In genomic region chr2:3423841-3424578, GRCm38 (mm10) we compare ENCODE assay signal across 8 mouse cellular contexts. TPM values are rescaled to one million over a fixed set of nuclear protein-coding genes. Genes with fewer than 3 reads are reported as not detected.
DNase-seq lines count a peak whose midpoint lies in the region; ATAC-seq and TF ChIP-seq lines count a peak whose summit lies in the region.

Gene Dclre1c (plus strand): TSS chr2:3424131.

- TF ChIP-seq EP300 in CH12.LX (IDR thresholded peaks at IDR 0.05; ENCODE audit: low read length): peak; percentile 84
- no peak for TF ChIP-seq EP300 in heart, postnatal 0 days (IDR thresholded peaks at IDR 0.05; ENCODE audit: low read depth)

- no peak for TF ChIP-seq RAD21 in CH12.LX (IDR thresholded peaks at IDR 0.05; ENCODE audit: low read depth, low read length)

- H3K9ac ChIP-seq in CH12.LX (ENCODE audit: insufficient read depth, low read depth): peak within 1 kb of the TSS; percentile 34
- H3K9ac ChIP-seq in forebrain, embryonic 11.5 days (ENCODE audit: low read length): peak within 1 kb of the TSS; percentile 60
- peak within 1 kb of the TSS; percentile 63 for H3K9ac ChIP-seq in heart, postnatal 0 days (replicated peaks; ENCODE audit: low read depth, low read length)
- peak within 1 kb of the TSS; percentile 73 for H3K9ac ChIP-seq in liver, embryonic 16.5 days (ENCODE audit: low read depth, low read length)
- H3K9ac ChIP-seq in neural tube, embryonic 13.5 days: peak within 1 kb of the TSS; percentile 69

- peaks cover 9 to 20% of the 10 kb centered on the region in 2 experiments for H3K36me3 ChIP-seq in CH12.LX (replicated peaks in 1 of 2; ENCODE audit: control insufficient read depth in 1 of 2, insufficient read depth in 1 of 2, low read length in 1 of 2)
- H3K36me3 ChIP-seq in forebrain, embryonic 11.5 days (ENCODE audit: control insufficient read depth, insufficient read depth, low read length): no peaks in the 10 kb centered on the region
- H3K36me3 ChIP-seq in heart, postnatal 0 days (replicated peaks; ENCODE audit: control insufficient read depth, insufficient read depth, low read length): no peaks in the 10 kb centered on the region; the same call in 1 of the 2 replicates
- no peaks in the 10 kb centered on the region for H3K36me3 ChIP-seq in liver, embryonic 16.5 days (ENCODE audit: control insufficient read depth, insufficient read depth)
- no peaks in the 10 kb centered on the region for H3K36me3 ChIP-seq in neural tube, embryonic 13.5 days
- H3K36me3 ChIP-seq in testis, adult 2 months (ENCODE audit: control insufficient read depth, insufficient read depth, low read length): no peaks in the 10 kb centered on the region

- H3K9me3 ChIP-seq in CH12.LX (replicated peaks; ENCODE audit: low read length): no peaks in the 10 kb centered on the region
- H3K9me3 ChIP-seq in forebrain, embryonic 11.5 days (ENCODE audit: control insufficient read depth, low read length): no peaks in the 10 kb centered on the region
- H3K9me3 ChIP-seq in heart, postnatal 0 days (replicated peaks; ENCODE audit: control insufficient read depth, low read length): no peaks in the 10 kb centered on the region
- no peaks in the 10 kb centered on the region for H3K9me3 ChIP-seq in liver, embryonic 16.5 days (replicated peaks; ENCODE audit: control insufficient read depth, low read length)
- no peaks in the 10 kb centered on the region for H3K9me3 ChIP-seq in neural tube, embryonic 13.5 days

- H3K27me3 ChIP-seq in CH12.LX (replicated peaks): no peaks in the 10 kb centered on the region
- no peaks in the 10 kb centered on the region for H3K27me3 ChIP-seq in forebrain, embryonic 11.5 days (ENCODE audit: control insufficient read depth, insufficient read depth, low read length)
- H3K27me3 ChIP-seq in heart, postnatal 0 days (ENCODE audit: control insufficient read depth, insufficient read depth, low read length): no peaks in the 10 kb centered on the region
- H3K27me3 ChIP-seq in liver, embryonic 16.5 days (ENCODE audit: control insufficient read depth, insufficient read depth, low read depth, low read length): no peaks in the 10 kb centered on the region
- no peaks in the 10 kb centered on the region for H3K27me3 ChIP-seq in neural tube, embryonic 13.5 days
- H3K27me3 ChIP-seq in testis, adult 2 months (ENCODE audit: control insufficient read depth, insufficient read depth, low read length): no peaks in the 10 kb centered on the region

- H3K4me3 ChIP-seq in CH12.LX (replicated peaks in 1 of 3; ENCODE audit: low read depth in 2 of 3, low read length in 2 of 3, poor library complexity in 1 of 3): peak within 1 kb of the TSS; percentile 71 to 96 (median 95)
- peak within 1 kb of the TSS; percentile 65 for H3K4me3 ChIP-seq in forebrain, embryonic 11.5 days (ENCODE audit: low read depth, low read length)
- peak within 1 kb of the TSS; percentile 77 for H3K4me3 ChIP-seq in heart, postnatal 0 days (ENCODE audit: low read depth, low read length)
- H3K4me3 ChIP-seq in liver, embryonic 16.5 days (ENCODE audit: low read depth, low read length): peak within 1 kb of the TSS; percentile 87
- peak within 1 kb of the TSS; percentile 58 for H3K4me3 ChIP-seq in neural tube, embryonic 13.5 days
- peak within 1 kb of the TSS; percentile 98 for H3K4me3 ChIP-seq in testis, adult 2 months (ENCODE audit: control insufficient read depth, low read depth, low read length)

- WGBS in forebrain, embryonic 11.5 days: 1% methylated on average over 29 of the region's 29 CpGs
- WGBS in heart, postnatal 0 days: 1% methylated on average over 29 of the region's 29 CpGs
- under 1% methylated on average over 29 of the region's 29 CpGs for WGBS in liver, embryonic 16.5 days (ENCODE audit: insufficient replicate concordance)
- WGBS in neural tube, embryonic 13.5 days: 2% methylated on average over 29 of the region's 29 CpGs

- dilution Hi-C loops in CH12.LX (cut with MboI; ENCODE audit: extremely low pct_ligation_motif_present, extremely low pct_unique_long_range_greater_than_20kb, low sequenced_read_pairs): no loop called here

- 0 out of 2 replicates have a peak, but pooled peaks cover 2% of the 10 kb centered on the region for H3K79me2 ChIP-seq in CH12.LX (replicated peaks; ENCODE audit: control insufficient read depth, extremely low read depth, insufficient read depth, poor library complexity, severe bottlenecking)

- peak; percentile 99 for ATAC-seq in forebrain, embryonic 11.5 days (replicated peaks; ENCODE audit: low FRiP score)
- ATAC-seq in heart, postnatal 0 days (ENCODE audit: insufficient read depth, low read depth): peak; percentile 97
- ATAC-seq in liver, embryonic 16.5 days (ENCODE audit: low read depth): peak; percentile 99
- peak; percentile 98 for ATAC-seq in neural tube, embryonic 13.5 days (ENCODE audit: low read depth)

- TF ChIP-seq CTCF in CH12.LX (conservative IDR thresholded peaks at IDR 0.05 in 1 of 2, IDR thresholded peaks at IDR 0.05 in 1 of 2; ENCODE audit: low read depth in 2 of 2, low read length in 2 of 2): no peak
- no peak for TF ChIP-seq CTCF in heart, postnatal 0 days (IDR thresholded peaks at IDR 0.05; ENCODE audit: low read depth)
- no peak for TF ChIP-seq CTCF in testis, adult 2 months (IDR thresholded peaks at IDR 0.05; ENCODE audit: control insufficient read depth, insufficient read depth, insufficient replicate concordance, low read depth, low read length)

- H3K4me1 ChIP-seq in CH12.LX (ENCODE audit: control insufficient read depth in 1 of 2, insufficient read depth in 2 of 2): peaks cover 5 to 29% of the 10 kb centered on the region in 2 experiments; a peak in 3 of 4 replicates
- no peaks in the 10 kb centered on the region; the same call in 1 of the 2 replicates for H3K4me1 ChIP-seq in forebrain, embryonic 11.5 days (replicated peaks; ENCODE audit: control insufficient read depth, insufficient read depth, low read length)
- H3K4me1 ChIP-seq in heart, postnatal 0 days (ENCODE audit: control insufficient read depth, insufficient read depth): 0 out of 2 replicates have a peak, but pooled peaks cover 8% of the 10 kb centered on the region
- peaks cover 5% of the 10 kb centered on the region for H3K4me1 ChIP-seq in liver, embryonic 16.5 days (ENCODE audit: control insufficient read depth, low read depth, low read length)
- peaks cover 25% of the 10 kb centered on the region for H3K4me1 ChIP-seq in neural tube, embryonic 13.5 days (replicated peaks)
- peaks cover 5% of the 10 kb centered on the region for H3K4me1 ChIP-seq in testis, adult 2 months (ENCODE audit: control insufficient read depth, insufficient read depth, low read length)

- peak; percentile 77 for TF ChIP-seq POLR2A in CH12.LX (IDR thresholded peaks at IDR 0.05; ENCODE audit: low read depth, low read length)
- peak; percentile 64 for TF ChIP-seq POLR2A in testis, adult 2 months (IDR thresholded peaks at IDR 0.05; ENCODE audit: control insufficient read depth, low read depth, low read length)

- peak; percentile 98 for DNase-seq in CH12.LX (ENCODE audit: extremely low read depth)
- DNase-seq in c-Kit-positive CD71-positive TER-119-negative erythroid progenitor cells, embryonic 14.5 days (ENCODE audit: low read depth): peak; percentile 93
- peak; percentile 92 for DNase-seq in forebrain, embryonic 11.5 days (ENCODE audit: low spot score)
- peak; percentile 94 for DNase-seq in heart, postnatal 0 days (ENCODE audit: low spot score)
- peak; percentile 88 to 94 for DNase-seq in kidney, postnatal 4 days

- H3K4me2 ChIP-seq in CH12.LX (ENCODE audit: insufficient read depth, low read depth, poor library complexity, severe bottlenecking): peak within 1 kb of the TSS; percentile 65
- H3K4me2 ChIP-seq in forebrain, embryonic 11.5 days (ENCODE audit: low read depth, low read length, severe bottlenecking): peak within 1 kb of the TSS; percentile 93
- peak within 1 kb of the TSS; percentile 98 for H3K4me2 ChIP-seq in heart, postnatal 0 days (ENCODE audit: low read depth, low read length)
- H3K4me2 ChIP-seq in liver, embryonic 16.5 days (ENCODE audit: low read depth, low read length): peak within 1 kb of the TSS; percentile 92
- peak within 1 kb of the TSS; percentile 92 for H3K4me2 ChIP-seq in neural tube, embryonic 13.5 days

- in situ Hi-C loops in CH12.LX (cut with MboI; ENCODE audit: low pct_ligation_motif_present, low pct_unique_long_range_greater_than_20kb, low sequenced_read_pairs): no loop called here

- no peak within 1 kb of the TSS for H3K27ac ChIP-seq in CH12.LX (ENCODE audit: insufficient read depth, low read depth)
- H3K27ac ChIP-seq in forebrain, embryonic 11.5 days (ENCODE audit: low read depth, low read length): no peak within 1 kb of the TSS
- no peak within 1 kb of the TSS for H3K27ac ChIP-seq in heart, postnatal 0 days (ENCODE audit: low read depth)
- peak within 1 kb of the TSS; percentile 56 for H3K27ac ChIP-seq in liver, embryonic 16.5 days (ENCODE audit: low read length)
- no peak within 1 kb of the TSS for H3K27ac ChIP-seq in neural tube, embryonic 13.5 days (replicated peaks)
- peak within 1 kb of the TSS; percentile 77 for H3K27ac ChIP-seq in testis, adult 2 months (ENCODE audit: control insufficient read depth, insufficient read depth, low read depth, low read length)

TF ChIP-seq in CH12.LX, 34 proteins besides CTCF, POLR2A, EP300 and RAD21 (continues in another document):
- TF ChIP-seq E2F4 (IDR thresholded peaks at IDR 0.05; ENCODE audit: insufficient replicate concordance, low read depth, low read length) (peak; percentile 79; the same call in 1 of the 2 replicates), IRF4 (IDR thresholded peaks at IDR 0.05; ENCODE audit: low read depth, low read length) (peak; percentile 81), ELF1 (IDR thresholded peaks at IDR 0.05; ENCODE audit: low read depth, low read length) (peak; percentile 99), JUND (conservative IDR thresholded peaks at IDR 0.05; ENCODE audit: low read depth, low read length) (no peak), UBTF (IDR thresholded peaks at IDR 0.05; ENCODE audit: low read depth, low read length) (no peak), NELFE (IDR thresholded peaks at IDR 0.05; ENCODE audit: low read depth, low read length) (peak; percentile 88), ZMIZ1 (IDR thresholded peaks at IDR 0.05; ENCODE audit: low read depth, low read length) (0 out of 2 replicates have a peak, but pooled peaks have one; percentile 58), MAX (IDR thresholded peaks at IDR 0.05; ENCODE audit: low read length) (peak; percentile 81), NRF1 (IDR thresholded peaks at IDR 0.05; ENCODE audit: low read depth, low read length) (peak; percentile 66)

RNA-seq across cellular contexts. Expression of gene Dclre1c, which starts in this region (rescaled TPM):
- total RNA-seq in CH12.LX (2012; rRNA removed) (4.9 and 6.0 TPM in 2 replicates), CH12.LX (2014; rRNA removed) (7.0 and 8.7 TPM in 2 replicates)
- 7.3 and 9.6 TPM in 2 replicates for polyA plus RNA-seq in CH12.LX (2012; ENCODE audit: insufficient read length, low read depth)
- 7.5 and 7.7 TPM in 2 replicates for polyA plus RNA-seq in forebrain, embryonic 11.5 days (2014; fragmentation: Nextera tagmentation; extraction: Ambion mirVana)
- 1.6 and 3.1 TPM in 2 replicates for total RNA-seq in heart, postnatal 0 days (2014; rRNA removed; ENCODE audit: low replicate concordance)
- polyA plus RNA-seq in heart, postnatal 0 days (2015; fragmentation: Nextera tagmentation; extraction: Ambion mirVana): 2.4 and 2.6 TPM in 2 replicates
- 3.9 and 4.2 TPM in 2 replicates for polyA plus RNA-seq in liver, embryonic 16.5 days (2015; fragmentation: Nextera tagmentation; extraction: Ambion mirVana)
- polyA plus RNA-seq in neural tube, embryonic 13.5 days (2015; fragmentation: Nextera tagmentation; extraction: Ambion mirVana): 7.3 and 9.9 TPM in 2 replicates
- 5.6 and 6.4 TPM in 2 replicates for polyA plus RNA-seq in testis, adult 2 months (2012; rRNA removed)

Comparison
In these comparisons a context has a peak if more than half of its experiments do, and no peak if none do; other contexts are left out.
1. H3K27ac ChIP-seq: peak in liver, embryonic 16.5 days (single experiment) and testis, adult 2 months (single experiment); none in CH12.LX (single experiment), forebrain, embryonic 11.5 days (single experiment), heart, postnatal 0 days (single experiment) and neural tube, embryonic 13.5 days (single experiment).
2. Peak in every context shown above with its lines, with median percentiles within 50 percentile points of each other: DNase-seq, H3K4me2 ChIP-seq, H3K4me3 ChIP-seq, H3K9ac ChIP-seq and ATAC-seq.